Mouse (Mus musculus): Measurements from ENCODE around the gene Pelo. TPM values are rescaled to one million over a fixed set of nuclear protein-coding genes. Genes with fewer than 3 reads are reported as not detected.

Gene Pelo
- 5.3 and 7.0 TPM in 2 replicates for polyA plus RNA-seq (2015; fragmentation: Nextera tagmentation; extraction: Ambion mirVana)

DNA sequence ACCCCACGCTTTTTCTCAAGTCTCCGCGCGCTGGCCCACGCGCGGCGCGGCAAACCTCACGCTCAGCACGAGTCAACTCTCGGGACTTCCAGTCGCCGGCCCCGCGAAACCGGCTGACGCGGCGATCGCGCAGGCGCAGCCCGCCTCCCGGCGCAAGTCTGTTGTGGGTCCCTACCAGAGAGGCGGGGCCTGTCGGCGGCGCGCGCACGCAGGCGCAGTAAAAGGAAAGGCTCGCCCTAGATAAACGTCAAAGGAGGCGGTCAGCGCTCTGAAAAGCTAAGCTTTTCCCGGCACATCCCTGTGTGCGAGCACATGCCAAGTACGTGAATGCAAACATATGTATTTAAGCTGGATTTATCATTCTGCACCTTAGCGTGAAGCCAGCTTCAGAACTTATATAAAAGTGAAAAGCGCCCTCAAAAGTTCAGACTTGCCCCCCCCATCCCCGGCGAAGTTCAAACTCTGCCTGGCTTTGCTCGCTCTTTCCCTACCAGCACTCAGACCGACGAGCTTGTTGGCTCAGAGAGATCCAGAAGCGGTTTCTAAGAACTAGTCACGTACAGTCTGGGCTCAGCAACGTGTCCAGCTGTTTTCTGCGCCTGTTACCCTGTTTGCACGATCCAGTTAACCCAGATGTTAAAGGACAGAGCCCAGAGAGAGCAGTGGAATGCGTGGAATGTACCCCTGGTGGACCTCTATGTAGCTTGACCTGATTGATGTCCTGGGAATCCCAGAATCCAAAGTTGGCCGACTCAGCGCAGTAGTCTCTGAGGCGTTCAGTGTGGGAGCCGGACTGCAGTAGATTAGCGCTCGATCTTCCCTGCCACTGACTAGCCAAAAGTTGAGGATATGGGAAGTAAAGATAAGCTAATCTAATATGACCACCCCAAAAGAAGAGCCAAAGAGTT lies at the start of gene Pelo:
Gene Pelo, minus strand, starts transcription at position 118 of the 908 bp plus-strand sequence.
- peak within 1 kb of the TSS; percentile 66 for H3K4me3 ChIP-seq
- H3K4me2 ChIP-seq: peak within 1 kb of the TSS; percentile 92
- peak within 1 kb of the TSS; percentile 95 for H3K27ac ChIP-seq
- H3K27me3 ChIP-seq: no peaks in the 10 kb centered on the region
- whole genome bisulfite sequencing: under 1% methylated on average over 60 of the region's 60 CpGs
- peak; percentile 92 for ATAC-seq (ENCODE audit: insufficient number of reproducible peaks, low FRiP score, low TSS enrichment, low read depth)
- peaks cover 22% of the 10 kb centered on the region for H3K4me1 ChIP-seq
- peaks cover 24% of the 10 kb centered on the region for H3K36me3 ChIP-seq
- no peaks in the 10 kb centered on the region for H3K9me3 ChIP-seq
- H3K9ac ChIP-seq: peak within 1 kb of the TSS; percentile 64

DNA sequence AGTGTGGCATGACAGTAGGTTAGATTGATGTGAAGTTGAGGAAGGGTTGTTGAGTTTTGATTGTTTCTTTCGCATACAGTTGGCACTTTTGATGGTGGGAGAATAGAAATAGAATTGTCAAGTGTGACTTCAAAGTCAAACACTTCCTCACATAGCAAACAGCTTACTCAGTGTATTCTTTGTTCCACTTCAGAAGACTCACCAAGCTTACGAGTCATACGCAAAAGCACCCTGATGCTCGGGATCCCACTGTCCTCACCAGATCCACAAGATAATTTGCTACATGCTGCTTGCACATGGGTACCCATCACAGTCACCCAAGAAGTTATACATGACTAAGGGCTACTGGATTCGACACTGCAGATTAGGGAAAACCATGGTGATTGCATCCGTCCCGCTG lies 48.5 kb upstream of the Pelo start:
- no peaks in the 10 kb centered on the region for H3K9me3 ChIP-seq
- no peaks in the 10 kb centered on the region for H3K36me3 ChIP-seq
- no peak overlapping the region for H3K4me3 ChIP-seq
- WGBS: 89% methylated on average over 7 of the region's 7 CpGs
- ATAC-seq (ENCODE audit: insufficient number of reproducible peaks, low FRiP score, low TSS enrichment, low read depth): no peak
- H3K9ac ChIP-seq: no peak overlapping the region
- H3K27me3 ChIP-seq: no peaks in the 10 kb centered on the region
- no peak overlapping the region for H3K27ac ChIP-seq
- H3K4me1 ChIP-seq: no peaks in the 10 kb centered on the region
- H3K4me2 ChIP-seq: no peak overlapping the region

DNA sequence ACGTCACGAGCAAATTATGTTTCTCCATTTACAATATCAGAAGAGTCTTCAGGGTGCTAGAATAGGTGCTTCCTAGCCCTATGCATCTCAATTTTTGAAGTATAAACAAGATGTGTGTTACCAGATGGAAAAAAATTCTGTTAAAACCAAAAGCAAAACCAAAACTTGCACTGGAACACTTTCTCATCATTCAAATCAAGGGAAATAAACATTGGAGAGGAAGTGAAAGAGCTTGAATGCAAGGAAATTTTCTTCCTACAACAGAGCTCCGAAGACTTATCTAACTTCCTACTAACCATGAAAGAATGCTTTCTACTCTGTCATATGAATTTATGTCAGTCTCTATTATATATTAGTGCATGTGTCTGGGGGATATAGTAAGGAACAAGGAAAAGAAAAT lies 46.8 kb upstream of the Pelo start:
- H3K4me2 ChIP-seq: no peak overlapping the region
- H3K36me3 ChIP-seq: no peaks in the 10 kb centered on the region
- no peak for ATAC-seq (ENCODE audit: insufficient number of reproducible peaks, low FRiP score, low TSS enrichment, low read depth)
- H3K4me3 ChIP-seq: no peak overlapping the region
- H3K9me3 ChIP-seq: no peaks in the 10 kb centered on the region
- no peaks in the 10 kb centered on the region for H3K27me3 ChIP-seq
- no peak overlapping the region for H3K9ac ChIP-seq
- 84% methylated on average over 3 of the region's 3 CpGs for WGBS
- no peak overlapping the region for H3K27ac ChIP-seq
- no peaks in the 10 kb centered on the region for H3K4me1 ChIP-seq

DNA sequence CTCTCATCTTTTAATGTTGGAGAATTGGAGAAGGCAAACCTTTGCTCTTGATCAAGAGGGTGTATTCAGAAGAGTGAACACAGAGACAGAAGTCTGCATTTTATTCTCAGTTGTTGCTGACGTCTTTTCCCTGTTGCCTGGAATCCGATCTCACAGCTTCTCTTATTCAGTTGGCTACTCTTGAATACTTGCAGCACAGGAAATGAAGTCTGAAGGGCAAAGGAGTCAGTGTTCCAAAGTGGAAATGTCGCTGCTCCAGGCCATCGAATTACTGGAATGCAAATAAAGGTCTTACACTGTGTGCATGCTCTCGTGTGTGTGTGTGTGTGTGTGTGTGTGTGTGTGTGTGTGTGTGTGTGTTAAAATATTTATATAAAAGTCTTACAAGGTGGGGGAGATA lies 42.4 kb upstream of the Pelo start:
- no peaks in the 10 kb centered on the region for H3K4me1 ChIP-seq
- no peaks in the 10 kb centered on the region for H3K9me3 ChIP-seq
- H3K4me3 ChIP-seq: no peak overlapping the region
- H3K36me3 ChIP-seq: no peaks in the 10 kb centered on the region
- no peak for ATAC-seq (ENCODE audit: insufficient number of reproducible peaks, low FRiP score, low TSS enrichment, low read depth)
- H3K4me2 ChIP-seq: no peak overlapping the region
- no peak overlapping the region for H3K9ac ChIP-seq
- no peaks in the 10 kb centered on the region for H3K27me3 ChIP-seq
- H3K27ac ChIP-seq: no peak overlapping the region
- 14% methylated on average over 5 of the region's 5 CpGs for WGBS

DNA sequence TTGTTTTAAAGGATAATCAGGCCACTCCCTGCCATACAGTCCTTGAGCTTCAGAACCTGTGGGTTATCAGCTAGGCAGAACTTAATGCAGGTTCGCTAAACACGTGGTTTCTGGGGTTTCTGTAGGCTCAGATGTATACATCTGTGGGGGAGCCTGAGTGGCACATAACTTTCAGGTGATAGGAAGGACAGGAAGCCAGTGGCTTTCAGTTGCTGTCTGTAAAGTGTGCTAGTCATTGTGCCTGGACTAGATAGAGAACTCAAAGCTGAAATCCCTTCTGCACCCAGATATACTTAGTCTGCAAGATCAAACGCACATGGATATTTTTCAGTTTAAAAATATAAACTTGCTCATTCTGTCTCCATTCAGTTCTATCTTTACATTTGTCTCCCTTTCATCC lies 41.4 kb upstream of the Pelo start:
- H3K9me3 ChIP-seq: no peaks in the 10 kb centered on the region
- no peak overlapping the region for H3K27ac ChIP-seq
- WGBS: 73% methylated on average over 3 of the region's 3 CpGs
- H3K4me3 ChIP-seq: no peak overlapping the region
- no peaks in the 10 kb centered on the region for H3K27me3 ChIP-seq
- no peak for ATAC-seq (ENCODE audit: insufficient number of reproducible peaks, low FRiP score, low TSS enrichment, low read depth)
- H3K4me2 ChIP-seq: no peak overlapping the region
- no peaks in the 10 kb centered on the region for H3K36me3 ChIP-seq
- no peaks in the 10 kb centered on the region for H3K4me1 ChIP-seq
- no peak overlapping the region for H3K9ac ChIP-seq

DNA sequence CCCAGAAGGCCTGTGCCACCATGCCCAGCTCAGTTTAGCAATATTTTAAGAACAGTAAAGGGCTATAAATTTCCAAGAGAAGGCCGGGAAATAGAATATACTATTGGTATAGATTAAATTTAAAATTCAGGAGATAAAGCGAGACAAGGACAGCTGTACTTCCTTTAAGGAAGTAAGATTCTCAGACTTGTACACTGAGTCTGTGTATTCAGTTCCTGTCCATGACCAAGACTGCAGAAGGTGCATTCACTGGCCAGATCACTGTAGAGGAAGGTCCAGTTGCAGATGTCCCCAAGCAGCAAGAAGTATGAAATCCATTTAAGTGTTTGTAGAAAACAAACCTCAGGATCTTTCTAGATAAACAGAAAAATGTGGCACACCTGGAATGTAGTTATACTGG lies 40.0 kb upstream of the Pelo start:
- no peak overlapping the region for H3K9ac ChIP-seq
- H3K27ac ChIP-seq: no peak overlapping the region
- ATAC-seq (ENCODE audit: insufficient number of reproducible peaks, low FRiP score, low TSS enrichment, low read depth): no peak
- H3K4me1 ChIP-seq: no peaks in the 10 kb centered on the region
- no peaks in the 10 kb centered on the region for H3K9me3 ChIP-seq
- H3K36me3 ChIP-seq: no peaks in the 10 kb centered on the region
- 83% methylated on average over 2 of the region's 2 CpGs for WGBS
- H3K4me3 ChIP-seq: no peak overlapping the region
- H3K4me2 ChIP-seq: no peak overlapping the region
- H3K27me3 ChIP-seq: no peaks in the 10 kb centered on the region

GRCm38 (mm10) chr13:115127826-115128225 lies 37.8 kb upstream of the Pelo start:
- Histone ChIP-seq H3K4me3 (no peak overlapping the region), H3K36me3 (no peaks in the 10 kb centered on the region)
- 82% methylated on average over 1 of the region's 1 CpGs for WGBS

GRCm38 (mm10) chr13:115126534-115126933 lies 36.5 kb upstream of the Pelo start:
- Histone ChIP-seq H3K27me3 (no peaks in the 10 kb centered on the region), H3K4me2 (no peak overlapping the region), H3K4me1 (no peaks in the 10 kb centered on the region), H3K9me3 (no peaks in the 10 kb centered on the region), H3K27ac (no peak overlapping the region), H3K9ac (no peak overlapping the region), H3K36me3 (no peaks in the 10 kb centered on the region), H3K4me3 (no peak overlapping the region)
- 86% methylated on average over 2 of the region's 2 CpGs for WGBS
- ATAC-seq (ENCODE audit: insufficient number of reproducible peaks, low FRiP score, low TSS enrichment, low read depth): no peak

More at GRCm38 (mm10) chr13:115127826-115128225, 37.8 kb upstream of the Pelo start:
- H3K27me3 ChIP-seq: no peaks in the 10 kb centered on the region
- H3K4me2 ChIP-seq: no peak overlapping the region
- no peak overlapping the region for H3K27ac ChIP-seq
- H3K4me1 ChIP-seq: no peaks in the 10 kb centered on the region
- ATAC-seq (ENCODE audit: insufficient number of reproducible peaks, low FRiP score, low TSS enrichment, low read depth): no peak
- no peaks in the 10 kb centered on the region for H3K9me3 ChIP-seq
- no peak overlapping the region for H3K9ac ChIP-seq

DNA sequence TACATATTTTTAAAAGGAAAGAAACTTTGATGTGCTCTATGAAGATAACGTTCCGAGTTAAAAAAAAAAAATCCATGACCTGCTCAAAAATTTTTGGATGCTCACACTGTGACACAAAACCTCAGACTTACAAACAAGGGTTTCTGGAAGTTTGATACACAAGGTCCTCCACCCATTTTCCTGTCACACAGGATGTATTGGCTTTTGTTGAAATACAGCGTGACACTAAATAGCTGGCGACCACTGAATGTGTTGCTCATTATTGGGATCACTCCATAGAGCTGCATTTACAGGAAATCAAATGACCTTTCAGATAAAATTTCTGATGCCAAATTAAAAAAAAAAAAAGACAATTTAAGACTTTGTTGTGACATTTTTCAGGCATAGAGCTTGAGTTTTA lies 35.1 kb upstream of the Pelo start:
- H3K27me3 ChIP-seq: no peaks in the 10 kb centered on the region
- no peaks in the 10 kb centered on the region for H3K36me3 ChIP-seq
- WGBS: 84% methylated on average over 4 of the region's 4 CpGs
- H3K9ac ChIP-seq: no peak overlapping the region
- H3K4me1 ChIP-seq: no peaks in the 10 kb centered on the region
- H3K9me3 ChIP-seq: no peaks in the 10 kb centered on the region
- no peak overlapping the region for H3K4me3 ChIP-seq
- no peak overlapping the region for H3K4me2 ChIP-seq
- H3K27ac ChIP-seq: no peak overlapping the region
- no peak for ATAC-seq (ENCODE audit: insufficient number of reproducible peaks, low FRiP score, low TSS enrichment, low read depth)

- Histone ChIP-seq H3K4me2 (no peak overlapping the region), H3K4me3 (no peak overlapping the region), H3K27me3 (no peaks in the 10 kb centered on the region), H3K9me3 (no peaks in the 10 kb centered on the region), H3K4me1 (no peaks in the 10 kb centered on the region), H3K27ac (no peak overlapping the region), H3K36me3 (no peaks in the 10 kb centered on the region), H3K9ac (no peak overlapping the region)
- ATAC-seq (ENCODE audit: insufficient number of reproducible peaks, low FRiP score, low TSS enrichment, low read depth): no peak
- WGBS: 83% methylated on average over 1 of the region's 1 CpGs
These were observed 34.5 kb upstream of the Pelo start for GRCm38 (mm10) chr13:115124521-115124920.

GRCm38 (mm10) chr13:115118756-115119155 lies 28.8 kb upstream of the Pelo start:
- Histone ChIP-seq H3K4me2 (no peak overlapping the region), H3K9me3 (no peaks in the 10 kb centered on the region), H3K27me3 (no peaks in the 10 kb centered on the region), H3K9ac (no peak overlapping the region), H3K4me1 (no peaks in the 10 kb centered on the region), H3K4me3 (no peak overlapping the region), H3K27ac (no peak overlapping the region), H3K36me3 (no peaks in the 10 kb centered on the region)
- 64% methylated on average over 5 of the region's 5 CpGs for WGBS
- no peak for ATAC-seq (ENCODE audit: insufficient number of reproducible peaks, low FRiP score, low TSS enrichment, low read depth)

GRCm38 (mm10) chr13:115118195-115118594 lies 28.2 kb upstream of the Pelo start:
- Histone ChIP-seq H3K9me3 (no peaks in the 10 kb centered on the region), H3K9ac (no peak overlapping the region), H3K4me1 (no peaks in the 10 kb centered on the region), H3K4me2 (no peak overlapping the region), H3K27ac (no peak overlapping the region), H3K27me3 (no peaks in the 10 kb centered on the region), H3K36me3 (no peaks in the 10 kb centered on the region), H3K4me3 (no peak overlapping the region)
- ATAC-seq (ENCODE audit: insufficient number of reproducible peaks, low FRiP score, low TSS enrichment, low read depth): no peak
- 74% methylated on average over 3 of the region's 3 CpGs for WGBS

Data from limb, embryonic 15.5 days (tissue).